23 mouse cellular contexts compared by ENCODE assay signal in genomic region chr16:97516341-97516740, GRCm38 (mm10). TPM values are rescaled to one million over a fixed set of nuclear protein-coding genes. Genes with fewer than 3 reads are reported as not detected.
"Had no signal": no experiment of that assay in that cellular context is flagged by ENCODE, and none has a peak within 500 bp of the region (broad histone marks: within the 10 kb centered on the region; RNA-seq: fewer than 3 reads in every experiment).

No protein-coding gene starts in this region.

- H3K4me3 ChIP-seq: limb, embryonic 10.5 days; liver, embryonic 12.5 days; lung, embryonic 15.5 days; megakaryocyte, embryonic 14.5 days; midbrain, embryonic 15.5 days; neural tube, embryonic 12.5 days had no signal

- H3K9ac ChIP-seq: liver, embryonic 12.5 days; lung, embryonic 15.5 days; midbrain, embryonic 15.5 days; neural tube, embryonic 12.5 days had no signal

- H3K27me3 ChIP-seq: liver, embryonic 12.5 days; lung, embryonic 15.5 days; midbrain, embryonic 15.5 days; neural tube, embryonic 12.5 days had no signal

- DNase-seq: kidney, adult 2 months; kidney, postnatal 36 days; lung, postnatal 14 days; thymus, adult 2 months; thymus, postnatal 25 days had no signal

- H3K27ac ChIP-seq: limb, embryonic 10.5 days; liver, embryonic 12.5 days; lung, embryonic 15.5 days; macrophage; midbrain, embryonic 15.5 days; neural tube, embryonic 12.5 days had no signal

- H3K4me2 ChIP-seq: liver, embryonic 12.5 days; lung, embryonic 15.5 days; midbrain, embryonic 11.5 days; midbrain, embryonic 15.5 days; neural tube, embryonic 12.5 days had no signal

- ATAC-seq: liver, embryonic 12.5 days; midbrain, embryonic 15.5 days had no signal

- H3K9me3 ChIP-seq: limb, embryonic 10.5 days; liver, embryonic 12.5 days; lung, embryonic 15.5 days; midbrain, embryonic 15.5 days; neural tube, embryonic 12.5 days had no signal

- H3K4me1 ChIP-seq: liver, embryonic 12.5 days; midbrain, embryonic 15.5 days; neural tube, embryonic 12.5 days had no signal

- H3K36me3 ChIP-seq: limb, embryonic 10.5 days; liver, embryonic 12.5 days; lung, embryonic 15.5 days; midbrain, embryonic 15.5 days; neural tube, embryonic 12.5 days had no signal

RNA-seq across cellular contexts. Expression of gene Fam3b, which starts 1.7 kb away (rescaled TPM):
- total RNA-seq: layer of hippocampus, adult 8-10 months; layer of hippocampus, postnatal 14 days; left cerebral cortex, adult 18-20 months; left cerebral cortex, postnatal 14 days; monocyte, adult 5-6 weeks; neutrophil, adult 5-6 weeks had no signal
- polyA plus RNA-seq: kidney, adult 2 months; kidney, embryonic 16.5 days; limb, embryonic 10.5 days; limb, embryonic 14.5 days; liver, embryonic 12.5 days; liver, embryonic 16.5 days; lung, embryonic 15.5 days; macrophage; midbrain, embryonic 11.5 days; midbrain, embryonic 15.5 days; neural tube, embryonic 12.5 days; stomach, embryonic 14.5 days had no signal

RNA-seq across cellular contexts. Expression of gene Mx1, which starts 53.6 kb away (rescaled TPM):
- polyA plus RNA-seq: kidney, embryonic 16.5 days; limb, embryonic 10.5 days had no signal
